ENCODE assay signal across 9 mouse cellular contexts in genomic region chr5:92683351-92683807, GRCm38 (mm10). TPM values are rescaled to one million over a fixed set of nuclear protein-coding genes. Genes with fewer than 3 reads are reported as not detected.
DNase-seq lines count a peak whose midpoint lies in the region; ATAC-seq and TF ChIP-seq lines count a peak whose summit lies in the region.
"Had no signal": no experiment of that assay in that cellular context is flagged by ENCODE, and none has a peak within 500 bp of the region (broad histone marks: within the 10 kb centered on the region; RNA-seq: fewer than 3 reads in every experiment).

TSS of gene Shroom3 (plus strand) at chr5:92683435.

- intact Hi-C loops in left cerebral cortex, adult 2 months (cut with DNase I), result no loop called here
- intact Hi-C loops in left cerebral cortex, postnatal 4 days (cut with DNase I), result loop anchor here (5.0 kb wide), 1 partner anchor 44 kb away; no protein-coding TSS in a partner anchor

- H3K9ac ChIP-seq in hindbrain, embryonic 11.5 days (ENCODE audit: low read depth, low read length), result peak within 1 kb of the TSS; percentile 67
- peak within 1 kb of the TSS; percentile 77 for H3K9ac ChIP-seq in limb, embryonic 13.5 days

- WGBS in hindbrain, embryonic 11.5 days, result 1% methylated on average over 26 of the region's 26 CpGs
- under 1% methylated on average over 26 of the region's 26 CpGs for WGBS in limb, embryonic 13.5 days

- TF ChIP-seq CTCF in left cerebral cortex, adult 2 months (IDR thresholded peaks at IDR 0.05), result no peak
- no peak for TF ChIP-seq CTCF in embryonic fibroblast, embryonic 13.5 days (IDR thresholded peaks at IDR 0.05; ENCODE audit: borderline replicate concordance, insufficient read depth, low read length)

- H3K4me1 ChIP-seq in embryonic fibroblast, embryonic 13.5 days (ENCODE audit: control insufficient read depth, insufficient read depth, low read length), result no peaks in the 10 kb centered on the region
- H3K4me1 ChIP-seq in hindbrain, embryonic 11.5 days (replicated peaks; ENCODE audit: control insufficient read depth, insufficient read depth, low read length), result no peaks in the 10 kb centered on the region
- peaks cover 6% of the 10 kb centered on the region; the same call in 1 of the 2 replicates for H3K4me1 ChIP-seq in limb, embryonic 13.5 days

- H3K27ac ChIP-seq in left cerebral cortex, adult 2 months, result no peak within 1 kb of the TSS
- H3K27ac ChIP-seq in embryonic fibroblast, embryonic 13.5 days (ENCODE audit: insufficient read depth, low read length), result no peak within 1 kb of the TSS
- peak within 1 kb of the TSS; percentile 79 for H3K27ac ChIP-seq in hindbrain, embryonic 11.5 days (ENCODE audit: low read depth, low read length)
- peak within 1 kb of the TSS; percentile 72; the same call in 1 of the 2 replicates for H3K27ac ChIP-seq in limb, embryonic 13.5 days

- no peaks in the 10 kb centered on the region for H3K9me3 ChIP-seq in hindbrain, embryonic 11.5 days (ENCODE audit: control insufficient read depth, low read length)
- H3K9me3 ChIP-seq in limb, embryonic 13.5 days, result no peaks in the 10 kb centered on the region
- H3K9me3 ChIP-seq: G1E had no signal

- no peaks in the 10 kb centered on the region for H3K36me3 ChIP-seq in hindbrain, embryonic 11.5 days (ENCODE audit: control insufficient read depth, insufficient read depth, low read length)
- H3K36me3 ChIP-seq in limb, embryonic 13.5 days, result no peaks in the 10 kb centered on the region
- H3K36me3 ChIP-seq: G1E had no signal

- no peak for TF ChIP-seq POLR2A in embryonic fibroblast, embryonic 13.5 days (IDR thresholded peaks at IDR 0.05; ENCODE audit: low read depth, low read length)

- peak within 1 kb of the TSS; percentile 71 for H3K4me2 ChIP-seq in hindbrain, embryonic 11.5 days (replicated peaks; ENCODE audit: low read depth, low read length)
- peak within 1 kb of the TSS; percentile 98 for H3K4me2 ChIP-seq in limb, embryonic 13.5 days (replicated peaks)

- peak in 1 of 2 experiments; percentile 9 for DNase-seq in left cerebral cortex, adult 2 months (ENCODE audit: extremely low spot score in 1 of 2, low spot score in 2 of 2)
- DNase-seq in left cerebral cortex, postnatal 4 days, result no peak
- peak; percentile 68 for DNase-seq in hindbrain, embryonic 11.5 days (ENCODE audit: low spot score)
- DNase-seq in gastrocnemius, postnatal 25 days, result no peak
- no peak for DNase-seq in spleen, postnatal 4 days (ENCODE audit: low spot score in 2 of 2)

- peak within 1 kb of the TSS; percentile 45 for H3K4me3 ChIP-seq in left cerebral cortex, adult 2 months
- H3K4me3 ChIP-seq in embryonic fibroblast, embryonic 13.5 days (ENCODE audit: insufficient read depth, low read length), result peak within 1 kb of the TSS; percentile 38
- peak within 1 kb of the TSS; percentile 45 for H3K4me3 ChIP-seq in hindbrain, embryonic 11.5 days (ENCODE audit: low read depth, low read length)
- peak within 1 kb of the TSS; percentile 60 for H3K4me3 ChIP-seq in limb, embryonic 13.5 days

- H3K27me3 ChIP-seq in hindbrain, embryonic 11.5 days (ENCODE audit: control insufficient read depth, insufficient read depth, low read length), result no peaks in the 10 kb centered on the region
- H3K27me3 ChIP-seq in limb, embryonic 13.5 days, result 0 out of 2 replicates have a peak, but pooled peaks cover 3% of the 10 kb centered on the region

- ATAC-seq in hindbrain, embryonic 11.5 days (ENCODE audit: low FRiP score), result peak; percentile 43
- no peak for ATAC-seq in limb, embryonic 13.5 days (ENCODE audit: low FRiP score, low read depth)
- 0 out of 2 replicates have a peak, but pooled peaks have one; percentile 5 for ATAC-seq in monocyte, adult 5-6 weeks (replicated peaks; ENCODE audit: insufficient number of reproducible peaks, low FRiP score, low TSS enrichment, poor library complexity, severe bottlenecking)

RNA-seq across cellular contexts. Expression of gene Shroom3, which starts in this region (rescaled TPM):
- total RNA-seq in left cerebral cortex, adult 2 months (2021), result 1 to 10 TPM; 4.3 to 6.3 TPM
- 1 to 10 TPM; 3.2 to 4.9 TPM for total RNA-seq in left cerebral cortex, postnatal 4 days (2021)
- 0.99 and 1.2 TPM in 2 replicates for polyA plus RNA-seq in embryonic fibroblast, embryonic 13.5 days (2011; ENCODE audit: insufficient read length, low read depth, missing spikeins)
- polyA plus RNA-seq in hindbrain, embryonic 11.5 days (2014; fragmentation: Nextera tagmentation; extraction: Ambion mirVana), result 4.8 and 6.6 TPM in 2 replicates
- 3.2 and 3.8 TPM in 2 replicates for polyA plus RNA-seq in limb, embryonic 13.5 days (2015; fragmentation: Nextera tagmentation; extraction: Ambion mirVana)
- total RNA-seq in monocyte, adult 5-6 weeks (2017), result not detected in 3 replicates
- total RNA-seq in gastrocnemius, postnatal 25 days (2021), result under 1 TPM; 0.23 to 0.40 TPM
- polyA plus RNA-seq: G1E had no signal

Comparison
In these comparisons a context has a peak if more than half of its experiments do, and no peak if none do; other contexts are left out.
1. Peak in ATAC-seq in monocyte, adult 5-6 weeks; RNA of the gene not detected or under 1 TPM.
2. H3K27ac ChIP-seq: peak in hindbrain, embryonic 11.5 days (single experiment) and limb, embryonic 13.5 days (single experiment); none in left cerebral cortex, adult 2 months (single experiment) and embryonic fibroblast, embryonic 13.5 days (single experiment).
3. Peak in every context shown above with its lines, with median percentiles within 50 percentile points of each other: H3K4me3 ChIP-seq.